In genomic region chr5:127481416-127481815, GRCm38 (mm10) we compare ENCODE assay signal across 9 mouse cellular contexts.
DNase-seq lines count a peak whose midpoint lies in the region; ATAC-seq and TF ChIP-seq lines count a peak whose summit lies in the region.
"Had no signal": no experiment of that assay in that cellular context is flagged by ENCODE, and none has a peak within 500 bp of the region (broad histone marks: within the 10 kb centered on the region; RNA-seq: fewer than 3 reads in every experiment).

No protein-coding gene starts in this region.

- no peaks in the 10 kb centered on the region for H3K4me1 ChIP-seq in kidney, adult 2 months (ENCODE audit: control insufficient read depth, insufficient read depth, low read length)
- no peaks in the 10 kb centered on the region for H3K4me1 ChIP-seq in kidney, embryonic 14.5 days (ENCODE audit: control insufficient read depth, insufficient read depth, low read length)
- H3K4me1 ChIP-seq in hindbrain, postnatal 0 days (ENCODE audit: insufficient read depth, low read length) = peaks cover 10% of the 10 kb centered on the region

- TF ChIP-seq CTCF in kidney, adult 2 months (conservative IDR thresholded peaks at IDR 0.05; ENCODE audit: insufficient read depth, insufficient read length, low read depth, low read length) = peak; percentile 27; the same call in 1 of the 2 replicates
- peak; percentile 84 for TF ChIP-seq CTCF in hindbrain, postnatal 0 days (IDR thresholded peaks at IDR 0.05; ENCODE audit: low read depth)

- no peak overlapping the region for H3K4me3 ChIP-seq in kidney, adult 2 months (ENCODE audit: insufficient read depth, low read depth, low read length)
- no peak overlapping the region for H3K4me3 ChIP-seq in kidney, embryonic 14.5 days (ENCODE audit: low read length)
- H3K4me3 ChIP-seq in hindbrain, postnatal 0 days (ENCODE audit: low read length) = no peak overlapping the region
- H3K4me3 ChIP-seq: hindbrain, embryonic 15.5 days had no signal

- no peak overlapping the region for H3K9ac ChIP-seq in kidney, embryonic 14.5 days (ENCODE audit: low read depth, low read length)
- no peak overlapping the region for H3K9ac ChIP-seq in hindbrain, postnatal 0 days (replicated peaks; ENCODE audit: low read length)
- H3K9ac ChIP-seq: hindbrain, embryonic 15.5 days had no signal

- no peak for TF ChIP-seq POLR2A in kidney, adult 2 months (IDR thresholded peaks at IDR 0.05; ENCODE audit: low read depth, low read length)

- no peaks in the 10 kb centered on the region for H3K9me3 ChIP-seq in kidney, embryonic 14.5 days (ENCODE audit: control insufficient read depth, low read length)
- H3K9me3 ChIP-seq in hindbrain, postnatal 0 days (ENCODE audit: low read length) = no peaks in the 10 kb centered on the region
- H3K9me3 ChIP-seq: hindbrain, embryonic 15.5 days had no signal

- 44% methylated on average over 5 of the region's 5 CpGs for WGBS in kidney, adult 2 months
- 34% methylated on average over 5 of the region's 5 CpGs for WGBS in kidney, embryonic 14.5 days
- 24% methylated on average over 5 of the region's 5 CpGs for WGBS in hindbrain, postnatal 0 days

- no peaks in the 10 kb centered on the region for H3K27me3 ChIP-seq in kidney, adult 2 months (replicated peaks; ENCODE audit: control insufficient read depth, insufficient read depth, low read length)
- no peaks in the 10 kb centered on the region for H3K27me3 ChIP-seq in kidney, embryonic 14.5 days (ENCODE audit: control insufficient read depth, insufficient read depth, low read length)
- no peaks in the 10 kb centered on the region for H3K27me3 ChIP-seq in hindbrain, postnatal 0 days (ENCODE audit: insufficient read depth, low read length)
- H3K27me3 ChIP-seq: hindbrain, embryonic 15.5 days had no signal

- H3K36me3 ChIP-seq in kidney, adult 2 months (ENCODE audit: control insufficient read depth, insufficient read depth, low read length) = no peaks in the 10 kb centered on the region
- H3K36me3 ChIP-seq in kidney, embryonic 14.5 days (ENCODE audit: control insufficient read depth, insufficient read depth, low read length) = no peaks in the 10 kb centered on the region
- no peaks in the 10 kb centered on the region for H3K36me3 ChIP-seq in hindbrain, postnatal 0 days (ENCODE audit: insufficient read depth, low read length)
- H3K36me3 ChIP-seq: hindbrain, embryonic 15.5 days had no signal

- peak; percentile 41 for DNase-seq in kidney, adult 2 months
- peak; percentile 2 for DNase-seq in A20 (ENCODE audit: low read depth, low spot score)
- DNase-seq in R1 (ENCODE audit: low read depth, low spot score) = peak; percentile 78
- peak; percentile 62 to 72 for DNase-seq in cerebellum, postnatal 36 days
- DNase-seq in hindbrain, postnatal 0 days (ENCODE audit: low spot score) = peak; percentile 71
- peak; percentile 70 for DNase-seq in mesoderm, embryonic 11.5 days (ENCODE audit: low read depth, low spot score)

- H3K4me2 ChIP-seq in kidney, embryonic 14.5 days (replicated peaks; ENCODE audit: low read depth, low read length) = no peak overlapping the region
- H3K4me2 ChIP-seq in hindbrain, postnatal 0 days (ENCODE audit: low read depth, low read length) = no peak overlapping the region
- H3K4me2 ChIP-seq: hindbrain, embryonic 15.5 days had no signal

- no peak for ATAC-seq in kidney, embryonic 14.5 days (ENCODE audit: low FRiP score, low TSS enrichment)
- no peak for ATAC-seq in hindbrain, postnatal 0 days
- ATAC-seq in frontal cortex, adult (ENCODE audit: low TSS enrichment) = no peak

- H3K27ac ChIP-seq in kidney, adult 2 months (ENCODE audit: insufficient read depth, low read depth, low read length) = no peak overlapping the region
- no peak overlapping the region for H3K27ac ChIP-seq in kidney, embryonic 14.5 days (ENCODE audit: low read depth, low read length)
- no peak overlapping the region for H3K27ac ChIP-seq in hindbrain, postnatal 0 days
- H3K27ac ChIP-seq: hindbrain, embryonic 15.5 days had no signal

Comparison
In these comparisons a context has a peak if more than half of its experiments do, and no peak if none do; other contexts are left out.
1. DNase-seq: peak in every context shown above with its lines; median percentile 78 in R1; 71 in hindbrain, postnatal 0 days; 70 in mesoderm, embryonic 11.5 days; 67 in cerebellum, postnatal 36 days; 41 in kidney, adult 2 months; 2 in A20.